8 mouse cellular contexts compared by ENCODE assay signal in genomic region chr2:168117553-168117952, GRCm38 (mm10). TPM values are rescaled to one million over a fixed set of nuclear protein-coding genes. Genes with fewer than 3 reads are reported as not detected.
DNase-seq lines count a peak whose midpoint lies in the region; ATAC-seq and TF ChIP-seq lines count a peak whose summit lies in the region.

No protein-coding gene starts in this region.

- H3K9me3 ChIP-seq in lung, embryonic 16.5 days (ENCODE audit: control insufficient read depth, low read length) = 0 out of 2 replicates have a peak, but pooled peaks cover 2% of the 10 kb centered on the region
- H3K9me3 ChIP-seq in forebrain, embryonic 11.5 days (ENCODE audit: control insufficient read depth, low read length) = no peaks in the 10 kb centered on the region
- H3K9me3 ChIP-seq in intestine, postnatal 0 days (ENCODE audit: control insufficient read depth) = no peaks in the 10 kb centered on the region
- no peaks in the 10 kb centered on the region for H3K9me3 ChIP-seq in neural tube, embryonic 14.5 days (ENCODE audit: control insufficient read depth, low read length)

- no peak for DNase-seq in lung, postnatal 4 days
- no peak for DNase-seq in forebrain, embryonic 11.5 days (ENCODE audit: low spot score)
- DNase-seq in frontal cortex, postnatal 25 days (ENCODE audit: low spot score in 2 of 2) = no peak
- no peak for DNase-seq in embryo, embryonic 11 days

- peak overlapping the region; percentile 47 for H3K4me3 ChIP-seq in lung, embryonic 16.5 days (ENCODE audit: low read length)
- H3K4me3 ChIP-seq in forebrain, embryonic 11.5 days (ENCODE audit: low read depth, low read length) = peak overlapping the region; percentile 41
- peak overlapping the region; percentile 38 for H3K4me3 ChIP-seq in intestine, postnatal 0 days (ENCODE audit: low read depth, low read length)
- peak overlapping the region; percentile 14 for H3K4me3 ChIP-seq in neural tube, embryonic 14.5 days (ENCODE audit: low read depth, low read length)

- H3K4me1 ChIP-seq in lung, embryonic 16.5 days (replicated peaks; ENCODE audit: control insufficient read depth, insufficient read depth, low read length) = peaks cover 9% of the 10 kb centered on the region
- H3K4me1 ChIP-seq in forebrain, embryonic 11.5 days (replicated peaks; ENCODE audit: control insufficient read depth, insufficient read depth, low read length) = peaks cover 8% of the 10 kb centered on the region
- H3K4me1 ChIP-seq in intestine, postnatal 0 days (replicated peaks; ENCODE audit: control insufficient read depth, insufficient read depth, low read length) = no peaks in the 10 kb centered on the region
- no peaks in the 10 kb centered on the region for H3K4me1 ChIP-seq in neural tube, embryonic 14.5 days (ENCODE audit: control insufficient read depth, insufficient read depth, low read length)

- WGBS in lung, embryonic 16.5 days = 2% methylated on average over 11 of the region's 13 CpGs
- 1% methylated on average over 13 of the region's 13 CpGs for WGBS in forebrain, embryonic 11.5 days
- 2% methylated on average over 13 of the region's 13 CpGs for WGBS in intestine, postnatal 0 days
- WGBS in neural tube, embryonic 14.5 days = 3% methylated on average over 13 of the region's 13 CpGs

- peak overlapping the region; percentile 78 for H3K4me2 ChIP-seq in lung, embryonic 16.5 days (ENCODE audit: low read depth, low read length)
- peak overlapping the region; percentile 65 for H3K4me2 ChIP-seq in forebrain, embryonic 11.5 days (ENCODE audit: low read depth, low read length, severe bottlenecking)
- peak overlapping the region; percentile 78 for H3K4me2 ChIP-seq in intestine, postnatal 0 days (replicated peaks; ENCODE audit: low read depth)
- H3K4me2 ChIP-seq in neural tube, embryonic 14.5 days (ENCODE audit: low read depth, low read length) = peak overlapping the region; percentile 47

- ATAC-seq in lung, embryonic 16.5 days (ENCODE audit: low read depth) = no peak
- 0 out of 2 replicates have a peak, but pooled peaks have one; percentile 37 for ATAC-seq in forebrain, embryonic 11.5 days (replicated peaks; ENCODE audit: low FRiP score)
- 0 out of 2 replicates have a peak, but pooled peaks have one; percentile 7 for ATAC-seq in intestine, postnatal 0 days
- ATAC-seq in neural tube, embryonic 14.5 days (ENCODE audit: low read depth) = no peak
- ATAC-seq in inflammation-experienced regulatory T-cells, adult 6 months = no peak

- H3K36me3 ChIP-seq in lung, embryonic 16.5 days (ENCODE audit: control insufficient read depth, insufficient read depth, low read length) = no peaks in the 10 kb centered on the region
- H3K36me3 ChIP-seq in forebrain, embryonic 11.5 days (ENCODE audit: control insufficient read depth, insufficient read depth, low read length) = no peaks in the 10 kb centered on the region; the same call in 1 of the 2 replicates
- H3K36me3 ChIP-seq in intestine, postnatal 0 days (ENCODE audit: control insufficient read depth, insufficient read depth) = no peaks in the 10 kb centered on the region
- no peaks in the 10 kb centered on the region for H3K36me3 ChIP-seq in neural tube, embryonic 14.5 days (ENCODE audit: control insufficient read depth, insufficient read depth, low read length)

- peak overlapping the region; percentile 65 for H3K9ac ChIP-seq in lung, embryonic 16.5 days (ENCODE audit: low read length)
- H3K9ac ChIP-seq in forebrain, embryonic 11.5 days (ENCODE audit: low read length) = peak overlapping the region; percentile 62
- H3K9ac ChIP-seq in intestine, postnatal 0 days (ENCODE audit: low read depth, low read length) = no peak overlapping the region
- H3K9ac ChIP-seq in neural tube, embryonic 14.5 days (replicated peaks; ENCODE audit: low read depth, low read length) = no peak overlapping the region

- no peaks in the 10 kb centered on the region for H3K27me3 ChIP-seq in lung, embryonic 16.5 days (ENCODE audit: control insufficient read depth, insufficient read depth, low read depth, low read length)
- peaks cover 2% of the 10 kb centered on the region; the same call in 1 of the 2 replicates for H3K27me3 ChIP-seq in forebrain, embryonic 11.5 days (ENCODE audit: control insufficient read depth, insufficient read depth, low read length)
- H3K27me3 ChIP-seq in intestine, postnatal 0 days (replicated peaks; ENCODE audit: control insufficient read depth, insufficient read depth, low read length) = 0 out of 2 replicates have a peak, but pooled peaks cover 4% of the 10 kb centered on the region
- H3K27me3 ChIP-seq in neural tube, embryonic 14.5 days (ENCODE audit: control insufficient read depth, insufficient read depth, low read length) = no peaks in the 10 kb centered on the region

- no peak for TF ChIP-seq CTCF in intestine, postnatal 0 days (IDR thresholded peaks at IDR 0.05; ENCODE audit: low read depth)

- H3K27ac ChIP-seq in lung, embryonic 16.5 days (ENCODE audit: low read length) = no peak overlapping the region
- no peak overlapping the region for H3K27ac ChIP-seq in forebrain, embryonic 11.5 days (ENCODE audit: low read depth, low read length)
- H3K27ac ChIP-seq in intestine, postnatal 0 days (ENCODE audit: low read depth, low read length) = no peak overlapping the region
- H3K27ac ChIP-seq in neural tube, embryonic 14.5 days (ENCODE audit: low read depth, low read length) = no peak overlapping the region

RNA-seq across cellular contexts. Expression of gene Pard6b, which starts 36.7 kb away (rescaled TPM):
- 11.4 and 12.6 TPM in 2 replicates for polyA plus RNA-seq in lung, embryonic 16.5 days (2015; fragmentation: Nextera tagmentation; extraction: Ambion mirVana)
- polyA plus RNA-seq in forebrain, embryonic 11.5 days (2014; fragmentation: Nextera tagmentation; extraction: Ambion mirVana) = 12.4 and 13.7 TPM in 2 replicates
- 13.8 and 17.3 TPM in 2 replicates for polyA plus RNA-seq in intestine, postnatal 0 days (2015; fragmentation: Nextera tagmentation; extraction: Ambion mirVana)
- polyA plus RNA-seq in neural tube, embryonic 14.5 days (2014; fragmentation: Nextera tagmentation; extraction: Ambion mirVana) = 8.5 and 11.2 TPM in 2 replicates
- 1 to 10 TPM in 2 of 3 experiments, under 1 TPM in 1; 0.41 to 1.2 (median 1.1) TPM for polyA plus RNA-seq in inflammation-experienced regulatory T-cells, adult 6 months (2017; shearing (Covaris generic))

Comparison
In these comparisons a context has a peak if more than half of its experiments do, and no peak if none do; other contexts are left out.
1. ATAC-seq: peak in forebrain, embryonic 11.5 days (single experiment) and intestine, postnatal 0 days (single experiment); none in lung, embryonic 16.5 days (single experiment), neural tube, embryonic 14.5 days (single experiment) and inflammation-experienced regulatory T-cells, adult 6 months (single experiment).
2. H3K9ac ChIP-seq: peak in lung, embryonic 16.5 days (single experiment) and forebrain, embryonic 11.5 days (single experiment); none in intestine, postnatal 0 days (single experiment) and neural tube, embryonic 14.5 days (single experiment).
3. Peak in every context shown above with its lines, with median percentiles within 50 percentile points of each other: H3K4me2 ChIP-seq and H3K4me3 ChIP-seq.